Mouse (Mus musculus) embryonic facial prominence, embryonic 10.5 days (tissue): ENCODE results near the gene Gm572. TPM values are rescaled to one million over a fixed set of nuclear protein-coding genes. Genes with fewer than 3 reads are reported as not detected.
A peak's percentile ranks its signal among the peaks of the same experiment; 100 is the strongest.

ENCODE experiments used
- DNase-seq: peaks from one replicate; pipeline ENCODE4 v3.0.0-alpha.2; 2017; ENCODE audit warnings: low spot score
- H3K27ac ChIP-seq: fragments of 300-500 bp; sonication (generic); replicated peaks from 2 replicates; pipeline ENCODE4 v1.5.1; 2016; ENCODE audit warnings: mild to moderate bottlenecking
- H3K27me3 ChIP-seq: fragments of 300-500 bp; sonication (generic); replicated peaks from 2 replicates; pipeline ENCODE4 v1.6.1; 2016; ENCODE audit warnings: low read depth, mild to moderate bottlenecking; ENCODE audit not compliant: poor library complexity, severe bottlenecking
- H3K36me3 ChIP-seq: fragments of 300-500 bp; sonication (generic); replicated peaks from 2 replicates; pipeline ENCODE4 v1.6.1; 2016; ENCODE audit warnings: mild to moderate bottlenecking, moderate library complexity
- H3K4me1 ChIP-seq: fragments of 300-500 bp; sonication (generic); 2 replicates; pipeline ENCODE4 v1.6.1; 2016
- H3K4me3 ChIP-seq: fragments of 300-500 bp; sonication (generic); 2 replicates; pipeline ENCODE4 v1.5.1; 2016; ENCODE audit warnings: mild to moderate bottlenecking, moderate library complexity
- H3K9me3 ChIP-seq: fragments of 300-500 bp; sonication (generic); 2 replicates; pipeline ENCODE4 v1.6.1; 2016; ENCODE audit warnings: mild to moderate bottlenecking
- WGBS: fragments of 180-500 bp; shearing (Covaris S2); methylation state at CpG from one replicate; pipeline ENCODE4 v1.1.7; 2016; 5-methylcytosine and 5-hydroxymethylcytosine counted together
- polyA plus RNA-seq: library from polyadenylated mRNA; unstranded; fragments of >200 nt; fragmentation: Nextera tagmentation; extraction: Ambion mirVana; gene quantifications from 2 replicates; pipeline ENCODE4 v1.2.1, GENCODE M21; 2016

Gm572 gene
- polyA plus RNA-seq, 1 experiment from 2014 or later, result not detected

DNA sequence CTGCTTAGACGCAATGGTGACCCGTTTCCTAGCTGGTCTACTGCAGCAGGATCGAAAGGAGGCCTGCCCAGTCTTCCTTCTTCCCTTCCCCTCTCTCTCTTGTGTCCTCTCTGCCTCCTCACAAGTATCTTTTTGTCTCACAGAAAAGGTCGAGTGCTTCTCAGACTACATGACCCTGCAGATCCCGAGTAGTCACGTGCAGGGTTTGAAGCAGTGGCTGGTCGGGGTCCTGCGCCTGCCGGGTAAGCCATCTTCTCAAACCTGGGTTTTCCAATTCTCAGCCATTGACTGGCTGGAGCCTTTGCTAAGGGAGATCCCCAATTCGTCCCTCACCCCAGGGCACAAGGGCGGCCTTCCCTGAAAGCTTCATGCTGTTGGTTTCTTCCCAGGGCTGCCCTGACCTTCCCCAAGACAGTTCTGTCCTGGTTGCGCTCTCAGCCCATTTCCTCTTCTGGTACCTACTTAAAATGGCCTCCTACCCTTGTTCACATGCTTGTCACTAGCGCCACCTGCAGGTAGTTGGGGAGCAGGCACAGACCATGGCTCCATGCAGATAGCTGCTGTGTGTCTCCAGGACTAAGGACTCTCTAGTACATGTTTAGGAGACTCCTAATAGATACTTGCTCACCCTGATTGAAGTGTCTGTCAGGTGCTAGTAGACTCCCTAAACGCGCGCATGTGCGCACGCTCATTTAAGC, 11.7 kb downstream of the Gm572 start:
- Histone ChIP-seq H3K27me3 (peaks cover 6% of the 10 kb centered on the region), H3K4me3 (no peak overlapping the region), H3K4me1 (0 out of 2 replicates have a peak, but pooled peaks cover 3% of the 10 kb centered on the region), H3K9me3 (peaks cover 7% of the 10 kb centered on the region; the same call in 1 of the 2 replicates), H3K36me3 (no peaks in the 10 kb centered on the region), H3K27ac (no peak overlapping the region)
- DNase-seq, result peak; percentile 52
- 84% methylated on average over 18 of the region's 18 CpGs for whole genome bisulfite sequencing

DNA sequence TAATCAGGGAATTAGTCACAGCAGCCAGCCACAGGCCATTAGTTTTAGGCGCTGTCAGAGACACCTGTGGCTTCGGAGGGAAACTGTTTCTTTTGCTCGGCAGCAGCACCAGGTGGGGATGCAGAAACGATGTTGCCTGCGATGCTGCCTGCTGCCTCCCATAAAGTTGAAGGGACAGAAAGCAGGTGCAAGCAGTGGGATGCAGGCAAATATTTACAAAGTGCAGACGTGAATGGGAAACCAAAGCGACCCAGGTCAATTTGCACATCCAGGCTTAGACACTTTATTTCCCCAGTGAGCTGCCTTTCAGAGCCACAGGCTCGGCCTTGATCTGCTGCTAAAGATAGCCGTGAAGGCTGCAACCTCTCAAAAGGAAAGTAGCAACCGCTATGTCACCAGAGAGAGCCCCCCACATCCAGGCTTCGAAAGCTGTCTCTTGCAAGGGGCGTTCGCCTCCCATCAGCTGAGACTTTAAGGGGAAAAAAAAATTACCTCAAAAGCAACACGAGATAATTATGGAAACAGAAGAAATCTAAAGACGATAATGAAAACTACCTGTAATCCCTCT, 13.7 kb downstream of the Gm572 start:
- Histone ChIP-seq H3K27me3 (peaks cover 18% of the 10 kb centered on the region), H3K4me1 (peaks cover 7% of the 10 kb centered on the region), H3K36me3 (no peaks in the 10 kb centered on the region), H3K9me3 (peaks cover 7% of the 10 kb centered on the region; the same call in 1 of the 2 replicates), H3K27ac (no peak overlapping the region), H3K4me3 (no peak overlapping the region)
- WGBS, result 57% methylated on average over 15 of the region's 15 CpGs
- DNase-seq, result no peak

DNA sequence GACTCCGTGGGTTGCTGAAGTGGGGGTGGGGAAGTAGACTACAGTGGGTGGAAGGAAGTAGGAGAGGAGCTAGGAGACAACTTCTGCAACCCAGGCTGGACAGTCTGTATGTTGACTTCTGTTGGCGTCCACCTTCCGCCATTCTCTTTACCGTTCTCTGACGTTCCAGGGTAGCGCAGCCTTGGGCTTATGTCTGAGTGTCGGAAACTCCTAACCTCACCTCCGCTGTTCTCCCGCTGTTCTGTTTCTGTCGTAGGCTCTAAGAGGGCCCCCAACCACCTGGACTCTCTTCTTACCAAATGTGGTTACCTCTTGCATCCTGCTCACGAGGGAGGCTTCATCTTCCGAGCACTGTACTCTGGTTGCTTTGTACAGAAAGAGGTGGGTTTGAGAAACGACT, 14.7 kb downstream of the Gm572 start:
- 89% methylated on average over 13 of the region's 13 CpGs for WGBS
- H3K9me3 ChIP-seq, result peaks cover 7% of the 10 kb centered on the region; the same call in 1 of the 2 replicates
- no peak overlapping the region for H3K27ac ChIP-seq
- H3K27me3 ChIP-seq, result peaks cover 23% of the 10 kb centered on the region
- no peak for DNase-seq
- H3K4me1 ChIP-seq, result peaks cover 16% of the 10 kb centered on the region
- no peak overlapping the region for H3K4me3 ChIP-seq
- no peaks in the 10 kb centered on the region for H3K36me3 ChIP-seq

DNA sequence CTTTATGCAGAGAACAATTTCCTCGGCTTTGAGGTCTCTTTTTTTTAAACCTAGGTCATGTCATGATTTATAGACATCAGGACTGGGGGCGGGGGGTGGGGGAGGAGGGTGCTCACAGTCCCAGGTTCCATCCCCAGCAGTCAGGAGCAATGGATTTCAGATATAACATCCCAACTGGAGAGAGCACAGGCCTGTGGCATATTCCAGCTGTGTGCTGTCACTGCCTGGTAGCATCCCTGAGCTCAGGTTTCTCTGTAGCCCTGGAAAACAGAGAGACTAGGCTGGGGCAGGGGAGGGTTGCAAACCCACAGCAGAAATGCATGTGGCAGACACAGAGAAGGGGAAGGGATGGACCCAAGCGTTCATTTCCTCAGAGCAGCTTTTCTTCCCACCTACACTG, 17.1 kb downstream of the Gm572 start:
- no peaks in the 10 kb centered on the region for H3K9me3 ChIP-seq
- 75% methylated on average over 3 of the region's 3 CpGs for WGBS
- no peak overlapping the region for H3K4me3 ChIP-seq
- peaks cover 42% of the 10 kb centered on the region for H3K27me3 ChIP-seq
- H3K36me3 ChIP-seq, result no peaks in the 10 kb centered on the region
- H3K27ac ChIP-seq, result no peak overlapping the region
- DNase-seq, result no peak
- peaks cover 21% of the 10 kb centered on the region for H3K4me1 ChIP-seq

- H3K9me3 ChIP-seq, result no peaks in the 10 kb centered on the region
- H3K27ac ChIP-seq, result 0 out of 2 replicates have a peak overlapping the region, but pooled peaks have one; percentile 30
- 38% methylated on average over 21 of the region's 21 CpGs for WGBS
- peaks cover 22% of the 10 kb centered on the region for H3K4me1 ChIP-seq
- peak; percentile 83 for DNase-seq
- peaks cover 40% of the 10 kb centered on the region for H3K27me3 ChIP-seq
- no peaks in the 10 kb centered on the region for H3K36me3 ChIP-seq
- peak overlapping the region; percentile 30; the same call in 1 of the 2 replicates for H3K4me3 ChIP-seq
Measured at GRCm38 (mm10) chr4:148662168-148662965, 19.2 kb downstream of the Gm572 start.

GRCm38 (mm10) chr4:148663326-148663725, 20.2 kb downstream of the Gm572 start:
- no peak for DNase-seq
- no peak overlapping the region for H3K27ac ChIP-seq
- 82% methylated on average over 7 of the region's 7 CpGs for WGBS
- no peaks in the 10 kb centered on the region for H3K36me3 ChIP-seq
- peaks cover 26% of the 10 kb centered on the region for H3K4me1 ChIP-seq
- H3K4me3 ChIP-seq, result no peak overlapping the region
- no peaks in the 10 kb centered on the region for H3K9me3 ChIP-seq
- peaks cover 36% of the 10 kb centered on the region for H3K27me3 ChIP-seq

DNA sequence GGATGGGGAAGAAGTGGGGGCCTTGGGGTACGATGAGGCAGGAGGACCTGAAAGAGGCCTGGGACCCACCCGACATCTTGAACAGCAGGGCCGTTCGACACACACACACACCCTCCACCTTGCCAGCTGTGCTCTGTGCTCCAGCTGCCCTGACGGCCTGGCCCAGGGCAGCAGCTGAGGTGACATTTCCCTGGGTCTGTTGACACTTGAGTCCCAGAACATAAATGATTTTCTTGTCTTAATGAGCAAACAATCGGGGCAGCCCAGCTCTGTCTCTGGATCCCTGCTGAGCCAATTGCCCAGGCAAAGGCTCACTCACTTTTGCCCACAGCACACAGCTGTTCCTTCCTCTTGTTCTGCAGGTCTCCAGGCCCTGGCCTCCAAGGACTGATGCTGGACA, 20.9 kb downstream of the Gm572 start:
- DNase-seq, result no peak
- no peak overlapping the region for H3K27ac ChIP-seq
- WGBS, result 62% methylated on average over 6 of the region's 6 CpGs
- H3K27me3 ChIP-seq, result peaks cover 36% of the 10 kb centered on the region
- H3K9me3 ChIP-seq, result no peaks in the 10 kb centered on the region
- H3K4me3 ChIP-seq, result no peak overlapping the region
- no peaks in the 10 kb centered on the region for H3K36me3 ChIP-seq
- peaks cover 26% of the 10 kb centered on the region for H3K4me1 ChIP-seq

- Histone ChIP-seq H3K36me3 (no peaks in the 10 kb centered on the region), H3K4me3 (no peak overlapping the region), H3K27ac (no peak overlapping the region), H3K9me3 (no peaks in the 10 kb centered on the region), H3K27me3 (peaks cover 29% of the 10 kb centered on the region), H3K4me1 (peaks cover 21% of the 10 kb centered on the region)
- WGBS, result 83% methylated on average over 15 of the region's 15 CpGs
- no peak for DNase-seq
Measured at GRCm38 (mm10) chr4:148667006-148667755, 24.1 kb downstream of the Gm572 start.

DNA sequence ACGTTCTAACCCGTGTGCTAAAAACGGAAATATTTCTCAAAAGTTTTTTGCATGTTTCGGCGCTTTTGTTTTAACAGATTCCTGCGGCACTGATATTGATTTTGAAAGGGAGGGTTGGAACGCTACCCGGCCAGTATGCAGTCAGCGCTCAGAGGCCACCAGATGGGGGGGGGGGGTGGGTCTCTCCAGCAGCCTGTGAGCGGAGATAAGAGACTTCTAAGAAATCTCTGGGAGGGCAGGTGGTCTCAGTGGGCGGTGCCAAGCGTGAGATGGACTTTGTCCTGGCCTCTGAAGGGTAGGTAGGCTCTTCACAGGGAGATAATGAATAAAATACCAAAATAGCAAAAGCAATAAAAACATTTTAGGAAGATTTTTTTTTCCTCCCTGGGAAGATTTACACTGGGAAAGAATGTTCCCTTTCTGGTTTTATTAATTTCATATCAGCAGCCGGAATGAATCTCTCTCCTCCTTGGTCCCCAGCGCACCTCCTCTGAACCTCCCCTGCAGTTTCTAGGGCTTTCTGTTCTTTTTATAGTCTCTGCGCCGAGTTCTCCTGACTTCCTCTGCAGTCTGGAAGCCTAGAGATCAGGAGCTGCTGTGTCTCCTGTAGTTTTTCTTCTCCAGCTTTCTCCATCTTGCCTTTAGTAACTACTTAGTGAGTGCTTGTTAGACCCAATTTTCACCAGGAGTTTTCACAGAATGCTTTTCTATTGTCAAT, 28.3 kb downstream of the Gm572 start:
- no peak for DNase-seq
- Histone ChIP-seq H3K27ac (no peak overlapping the region), H3K36me3 (no peaks in the 10 kb centered on the region), H3K4me3 (no peak overlapping the region), H3K9me3 (no peaks in the 10 kb centered on the region), H3K27me3 (0 out of 2 replicates have a peak, but pooled peaks cover 10% of the 10 kb centered on the region), H3K4me1 (peaks cover 31% of the 10 kb centered on the region)
- WGBS, result 61% methylated on average over 16 of the region's 16 CpGs

DNA sequence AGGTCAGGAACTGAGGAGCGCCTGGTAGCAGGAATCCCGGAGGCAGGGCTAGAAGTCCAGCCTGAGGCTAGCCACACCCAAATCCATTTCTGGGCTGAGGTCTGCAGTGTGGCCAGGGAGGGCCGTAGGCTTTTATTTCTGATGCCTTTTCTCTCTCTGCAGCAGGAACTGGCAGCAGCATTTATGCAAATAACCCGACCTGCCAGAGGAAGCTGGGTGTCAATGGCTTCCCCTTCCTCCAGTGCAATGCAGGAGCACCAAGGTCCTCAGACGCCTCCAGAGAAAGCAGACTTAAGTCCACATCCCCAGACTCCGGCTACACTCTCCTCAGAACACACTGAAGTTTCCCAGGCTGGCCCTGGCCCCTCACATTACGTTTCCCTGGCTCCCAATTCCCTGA, 31.9 kb downstream of the Gm572 start:
- Histone ChIP-seq H3K4me3 (no peak overlapping the region), H3K36me3 (no peaks in the 10 kb centered on the region), H3K9me3 (no peaks in the 10 kb centered on the region), H3K4me1 (peaks cover 42% of the 10 kb centered on the region), H3K27me3 (0 out of 2 replicates have a peak, but pooled peaks cover 10% of the 10 kb centered on the region), H3K27ac (0 out of 2 replicates have a peak overlapping the region, but pooled peaks have one; percentile 8)
- 52% methylated on average over 7 of the region's 7 CpGs for WGBS
- no peak for DNase-seq

DNA sequence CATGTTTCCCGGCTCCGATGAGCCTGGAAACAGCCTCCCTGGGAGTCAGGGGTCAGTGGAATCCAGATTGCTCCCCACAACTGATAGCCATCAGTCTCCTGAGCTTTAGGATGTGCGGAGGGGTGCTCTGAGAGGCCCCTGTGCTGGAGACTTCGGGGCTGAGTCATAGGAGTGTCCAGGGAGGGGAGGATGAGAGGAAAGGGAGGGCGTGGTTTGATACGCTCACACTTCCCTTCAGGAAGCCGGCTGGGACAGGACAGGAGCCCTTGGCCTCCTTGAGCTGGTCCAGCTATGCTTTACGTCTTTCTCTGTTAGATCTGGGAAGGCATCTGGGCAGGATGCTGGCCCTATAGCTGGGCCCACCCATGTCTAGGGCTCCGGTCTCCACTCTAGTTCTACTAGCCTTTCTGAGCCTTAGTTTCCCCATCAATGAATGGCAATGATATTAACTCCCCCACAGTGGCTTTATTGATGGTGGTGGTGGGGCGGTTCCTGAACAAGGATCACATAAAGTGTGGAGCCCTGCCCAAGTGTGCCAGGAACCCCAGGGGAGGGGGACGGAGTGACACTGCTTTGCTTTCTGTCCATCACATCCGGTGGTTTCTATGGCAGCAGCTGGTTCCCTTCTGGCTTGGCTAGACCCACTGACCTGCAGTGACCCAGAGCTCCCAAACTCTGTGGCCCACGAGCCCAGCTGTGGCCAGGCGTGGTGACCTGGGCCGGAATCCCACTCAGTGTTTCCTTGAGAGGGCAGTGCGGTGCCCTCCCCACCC, 33.3 kb downstream of the Gm572 start:
- peak overlapping the region; percentile 78 for H3K27ac ChIP-seq
- no peaks in the 10 kb centered on the region for H3K36me3 ChIP-seq
- peaks cover 21% of the 10 kb centered on the region for H3K27me3 ChIP-seq
- WGBS, result 44% methylated on average over 16 of the region's 16 CpGs
- DNase-seq, result peak; percentile 43
- H3K4me1 ChIP-seq, result peaks cover 40% of the 10 kb centered on the region
- no peaks in the 10 kb centered on the region for H3K9me3 ChIP-seq
- H3K4me3 ChIP-seq, result no peak overlapping the region
